16 mouse cellular contexts compared by ENCODE assay signal in genomic region chr8:122573577-122573976, GRCm38 (mm10). TPM values are rescaled to one million over a fixed set of nuclear protein-coding genes. Genes with fewer than 3 reads are reported as not detected.
DNase-seq lines count a peak whose midpoint lies in the region; ATAC-seq and TF ChIP-seq lines count a peak whose summit lies in the region.
"Had no signal": no experiment of that assay in that cellular context is flagged by ENCODE, and none has a peak within 500 bp of the region (broad histone marks: within the 10 kb centered on the region; RNA-seq: fewer than 3 reads in every experiment).

No protein-coding gene starts in this region.

- peaks cover 87% of the 10 kb centered on the region for H3K4me1 ChIP-seq in forebrain, embryonic 10.5 days
- H3K4me1 ChIP-seq in forebrain, embryonic 14.5 days (ENCODE audit: control insufficient read depth, insufficient read depth, low read length), result peaks cover 17% of the 10 kb centered on the region
- H3K4me1 ChIP-seq in liver, embryonic 11.5 days (replicated peaks; ENCODE audit: control insufficient read depth, insufficient read depth, low read length), result peaks cover 60% of the 10 kb centered on the region
- peaks cover 42% of the 10 kb centered on the region for H3K4me1 ChIP-seq in intestine, embryonic 15.5 days (replicated peaks)
- peaks cover 37% of the 10 kb centered on the region for H3K4me1 ChIP-seq in small intestine, adult 2 months (ENCODE audit: control insufficient read depth, insufficient read depth, insufficient read length, low read length)

- H3K9me3 ChIP-seq in forebrain, embryonic 10.5 days, result peaks cover 7% of the 10 kb centered on the region; the same call in 1 of the 2 replicates
- H3K9me3 ChIP-seq in forebrain, embryonic 14.5 days (replicated peaks; ENCODE audit: control insufficient read depth, low read length), result no peaks in the 10 kb centered on the region
- H3K9me3 ChIP-seq in liver, embryonic 11.5 days (ENCODE audit: control insufficient read depth, low read length), result no peaks in the 10 kb centered on the region
- H3K9me3 ChIP-seq in intestine, embryonic 15.5 days, result no peaks in the 10 kb centered on the region
- H3K9me3 ChIP-seq: embryonic facial prominence, embryonic 13.5 days; neural tube, embryonic 13.5 days had no signal

- no peak for ATAC-seq in forebrain, embryonic 14.5 days
- ATAC-seq in liver, embryonic 11.5 days (replicated peaks; ENCODE audit: low FRiP score), result no peak
- ATAC-seq in intestine, embryonic 15.5 days, result no peak
- ATAC-seq: midbrain, embryonic 16.5 days had no signal

- H3K9ac ChIP-seq in forebrain, embryonic 14.5 days (ENCODE audit: low read length), result no peak overlapping the region
- H3K9ac ChIP-seq in liver, embryonic 11.5 days (ENCODE audit: low read depth, low read length), result no peak overlapping the region
- H3K9ac ChIP-seq in intestine, embryonic 15.5 days, result no peak overlapping the region
- H3K9ac ChIP-seq: embryonic facial prominence, embryonic 13.5 days; neural tube, embryonic 13.5 days had no signal

- H3K27ac ChIP-seq in forebrain, embryonic 10.5 days, result peak overlapping the region; percentile 62
- H3K27ac ChIP-seq in forebrain, embryonic 14.5 days (ENCODE audit: low read depth, low read length), result no peak overlapping the region
- no peak overlapping the region for H3K27ac ChIP-seq in liver, embryonic 11.5 days (ENCODE audit: low read depth, low read length)
- peak overlapping the region; percentile 24 for H3K27ac ChIP-seq in intestine, embryonic 15.5 days
- peak overlapping the region; percentile 91 for H3K27ac ChIP-seq in small intestine, adult 2 months (ENCODE audit: insufficient read depth, low read depth, low read length)
- H3K27ac ChIP-seq: embryonic facial prominence, embryonic 13.5 days; neural tube, embryonic 13.5 days had no signal

- no peak for TF ChIP-seq POLR2A in small intestine, adult 2 months (IDR thresholded peaks at IDR 0.05; ENCODE audit: low read depth, low read length)

- no peak for DNase-seq in forebrain, embryonic 10.5 days (ENCODE audit: extremely low spot score, low spot score)
- no peak for DNase-seq in forebrain, embryonic 14.5 days (ENCODE audit: low spot score)
- DNase-seq in liver, result peak; percentile 29
- DNase-seq in liver, embryonic 11.5 days (ENCODE audit: low spot score), result no peak
- no peak for DNase-seq in retina, postnatal 1 day
- no peak for DNase-seq in left cerebral cortex, postnatal 36 days (ENCODE audit: low spot score in 2 of 2)
- DNase-seq: adrenal gland, adult 2 months; cerebellum, adult 18-20 months; heart, postnatal 10 days; lung, adult 18-20 months; lung, postnatal 4 days had no signal

- H3K4me2 ChIP-seq in forebrain, embryonic 14.5 days (ENCODE audit: low read length), result no peak overlapping the region
- H3K4me2 ChIP-seq in liver, embryonic 11.5 days, result no peak overlapping the region
- H3K4me2 ChIP-seq in intestine, embryonic 15.5 days (replicated peaks), result no peak overlapping the region
- H3K4me2 ChIP-seq: embryonic facial prominence, embryonic 13.5 days; neural tube, embryonic 13.5 days had no signal

- no peak for TF ChIP-seq CTCF in small intestine, adult 2 months (IDR thresholded peaks at IDR 0.05; ENCODE audit: extremely low read depth, insufficient read length, insufficient replicate concordance, low read depth, low read length)

- intact Hi-C loops in left cerebral cortex, postnatal 36 days (cut with DNase I), result no loop called here

- H3K27me3 ChIP-seq in forebrain, embryonic 10.5 days (ENCODE audit: poor library complexity, severe bottlenecking), result no peaks in the 10 kb centered on the region
- H3K27me3 ChIP-seq in forebrain, embryonic 14.5 days (replicated peaks; ENCODE audit: control insufficient read depth, insufficient read depth, low read length), result no peaks in the 10 kb centered on the region
- no peaks in the 10 kb centered on the region for H3K27me3 ChIP-seq in liver, embryonic 11.5 days (replicated peaks; ENCODE audit: control insufficient read depth, insufficient read depth, low read length)
- H3K27me3 ChIP-seq in intestine, embryonic 15.5 days (replicated peaks), result no peaks in the 10 kb centered on the region
- no peaks in the 10 kb centered on the region for H3K27me3 ChIP-seq in small intestine, adult 2 months (ENCODE audit: control insufficient read depth, insufficient read depth, low read length)
- H3K27me3 ChIP-seq: embryonic facial prominence, embryonic 13.5 days; neural tube, embryonic 13.5 days had no signal

- peaks cover 66% of the 10 kb centered on the region for H3K36me3 ChIP-seq in forebrain, embryonic 10.5 days (replicated peaks)
- H3K36me3 ChIP-seq in forebrain, embryonic 14.5 days (ENCODE audit: control insufficient read depth, insufficient read depth, low read length), result peaks cover 36% of the 10 kb centered on the region
- H3K36me3 ChIP-seq in liver, embryonic 11.5 days (ENCODE audit: control insufficient read depth, insufficient read depth, low read length), result peaks cover 41% of the 10 kb centered on the region
- peaks cover 31% of the 10 kb centered on the region for H3K36me3 ChIP-seq in intestine, embryonic 15.5 days
- peaks cover 20% of the 10 kb centered on the region for H3K36me3 ChIP-seq in small intestine, adult 2 months (ENCODE audit: control insufficient read depth, insufficient read depth, low read length)

- peak overlapping the region; percentile 11; the same call in 1 of the 2 replicates for H3K4me3 ChIP-seq in forebrain, embryonic 10.5 days
- no peak overlapping the region for H3K4me3 ChIP-seq in forebrain, embryonic 14.5 days (ENCODE audit: low read depth, low read length)
- H3K4me3 ChIP-seq in liver, embryonic 11.5 days (ENCODE audit: low read depth, low read length), result no peak overlapping the region
- H3K4me3 ChIP-seq in intestine, embryonic 15.5 days (replicated peaks), result no peak overlapping the region
- H3K4me3 ChIP-seq in small intestine, adult 2 months (ENCODE audit: low read depth, low read length), result no peak overlapping the region
- H3K4me3 ChIP-seq: embryonic facial prominence, embryonic 13.5 days; neural tube, embryonic 13.5 days had no signal

- WGBS in forebrain, embryonic 10.5 days, result 63% methylated on average over 9 of the region's 9 CpGs
- WGBS in forebrain, embryonic 14.5 days, result 43% methylated on average over 9 of the region's 9 CpGs
- 57% methylated on average over 9 of the region's 9 CpGs for WGBS in liver, embryonic 11.5 days
- WGBS in intestine, embryonic 15.5 days, result 59% methylated on average over 9 of the region's 9 CpGs
- WGBS in small intestine, adult 2 months, result 59% methylated on average over 9 of the region's 9 CpGs

RNA-seq across cellular contexts. Expression of gene Aprt, which starts 3.1 kb away (rescaled TPM):
- 313 and 321 TPM in 2 replicates for polyA plus RNA-seq in forebrain, embryonic 10.5 days (2016; fragmentation: Nextera tagmentation; extraction: Ambion mirVana)
- polyA plus RNA-seq in forebrain, embryonic 14.5 days (2014; fragmentation: Nextera tagmentation; extraction: Ambion mirVana), result 200 and 247 TPM in 2 replicates
- 400 and 425 TPM in 2 replicates for polyA plus RNA-seq in liver, embryonic 11.5 days (2014; fragmentation: Nextera tagmentation; extraction: Ambion mirVana)
- 545 and 612 TPM in 2 replicates for polyA plus RNA-seq in intestine, embryonic 15.5 days (2015; fragmentation: Nextera tagmentation; extraction: Ambion mirVana)
- 327 and 537 TPM in 2 replicates for polyA plus RNA-seq in small intestine, adult 2 months (2012; rRNA removed)
- total RNA-seq in left cerebral cortex, postnatal 36 days (2021), result 10 to 100 TPM; 54.5 to 62.3 TPM

RNA-seq across cellular contexts. Expression of gene Cdt1, which starts 5.8 kb away (rescaled TPM):
- 73.2 and 79.8 TPM in 2 replicates for polyA plus RNA-seq in forebrain, embryonic 10.5 days (2016; fragmentation: Nextera tagmentation; extraction: Ambion mirVana)
- 12.8 and 13.4 TPM in 2 replicates for polyA plus RNA-seq in forebrain, embryonic 14.5 days (2014; fragmentation: Nextera tagmentation; extraction: Ambion mirVana)
- polyA plus RNA-seq in liver, embryonic 11.5 days (2014; fragmentation: Nextera tagmentation; extraction: Ambion mirVana), result 93.2 and 98.2 TPM in 2 replicates
- polyA plus RNA-seq in intestine, embryonic 15.5 days (2015; fragmentation: Nextera tagmentation; extraction: Ambion mirVana), result 40.3 and 41.8 TPM in 2 replicates
- polyA plus RNA-seq in small intestine, adult 2 months (2012; rRNA removed), result 26.8 and 64.8 TPM in 2 replicates
- total RNA-seq in left cerebral cortex, postnatal 36 days (2021), result 1 to 10 TPM; 1.8 to 3.5 TPM

RNA-seq across cellular contexts. Expression of gene Piezo1, which starts 22.4 kb away (rescaled TPM):
- 6.1 and 8.8 TPM in 2 replicates for polyA plus RNA-seq in forebrain, embryonic 10.5 days (2016; fragmentation: Nextera tagmentation; extraction: Ambion mirVana)
- polyA plus RNA-seq in forebrain, embryonic 14.5 days (2014; fragmentation: Nextera tagmentation; extraction: Ambion mirVana), result 1.2 and 1.6 TPM in 2 replicates
- 29.7 and 45.8 TPM in 2 replicates for polyA plus RNA-seq in liver, embryonic 11.5 days (2014; fragmentation: Nextera tagmentation; extraction: Ambion mirVana)
- polyA plus RNA-seq in intestine, embryonic 15.5 days (2015; fragmentation: Nextera tagmentation; extraction: Ambion mirVana), result 10.8 and 12.2 TPM in 2 replicates
- polyA plus RNA-seq in small intestine, adult 2 months (2012; rRNA removed), result 29.5 and 36.4 TPM in 2 replicates
- total RNA-seq in left cerebral cortex, postnatal 36 days (2021), result 1 to 10 TPM; 6.5 to 7.6 TPM

RNA-seq across cellular contexts. Expression of gene Galns, which starts 37.7 kb away (rescaled TPM):
- polyA plus RNA-seq in forebrain, embryonic 10.5 days (2016; fragmentation: Nextera tagmentation; extraction: Ambion mirVana), result 4.6 and 5.5 TPM in 2 replicates
- polyA plus RNA-seq in forebrain, embryonic 14.5 days (2014; fragmentation: Nextera tagmentation; extraction: Ambion mirVana), result 3.5 and 4.3 TPM in 2 replicates
- polyA plus RNA-seq in liver, embryonic 11.5 days (2014; fragmentation: Nextera tagmentation; extraction: Ambion mirVana), result 6.5 and 6.6 TPM in 2 replicates
- 17.1 and 18.8 TPM in 2 replicates for polyA plus RNA-seq in intestine, embryonic 15.5 days (2015; fragmentation: Nextera tagmentation; extraction: Ambion mirVana)
- 9.7 and 20.4 TPM in 2 replicates for polyA plus RNA-seq in small intestine, adult 2 months (2012; rRNA removed)
- total RNA-seq in left cerebral cortex, postnatal 36 days (2021), result 1 to 10 TPM; 8.8 to 9.2 TPM

RNA-seq across cellular contexts. Expression of gene Trappc2l, which starts 37.9 kb away (rescaled TPM):
- polyA plus RNA-seq in forebrain, embryonic 10.5 days (2016; fragmentation: Nextera tagmentation; extraction: Ambion mirVana), result 41.0 and 44.1 TPM in 2 replicates
- polyA plus RNA-seq in forebrain, embryonic 14.5 days (2014; fragmentation: Nextera tagmentation; extraction: Ambion mirVana), result 111 and 150 TPM in 2 replicates
- 40.3 and 44.6 TPM in 2 replicates for polyA plus RNA-seq in liver, embryonic 11.5 days (2014; fragmentation: Nextera tagmentation; extraction: Ambion mirVana)
- 58.0 and 76.0 TPM in 2 replicates for polyA plus RNA-seq in intestine, embryonic 15.5 days (2015; fragmentation: Nextera tagmentation; extraction: Ambion mirVana)
- polyA plus RNA-seq in small intestine, adult 2 months (2012; rRNA removed), result 59.9 and 161 TPM in 2 replicates
- 10 to 100 TPM; 78.7 to 84.5 TPM for total RNA-seq in left cerebral cortex, postnatal 36 days (2021)

Comparison
In these comparisons a context has a peak if more than half of its experiments do, and no peak if none do; other contexts are left out.
1. H3K27ac ChIP-seq: peak in forebrain, embryonic 10.5 days (single experiment), intestine, embryonic 15.5 days (single experiment) and small intestine, adult 2 months (single experiment); none in forebrain, embryonic 14.5 days (single experiment) and liver, embryonic 11.5 days (single experiment).